Mouse (Mus musculus): ENCODE data around the gene Gck. TPM values are rescaled to one million over a fixed set of nuclear protein-coding genes. Genes with fewer than 3 reads are reported as not detected.
A peak's percentile ranks its signal among the peaks of the same experiment; 100 is the strongest.

Gene Gck
- polyA plus RNA-seq, 1 experiment from 2014 or later, result 2.8 TPM

DNA sequence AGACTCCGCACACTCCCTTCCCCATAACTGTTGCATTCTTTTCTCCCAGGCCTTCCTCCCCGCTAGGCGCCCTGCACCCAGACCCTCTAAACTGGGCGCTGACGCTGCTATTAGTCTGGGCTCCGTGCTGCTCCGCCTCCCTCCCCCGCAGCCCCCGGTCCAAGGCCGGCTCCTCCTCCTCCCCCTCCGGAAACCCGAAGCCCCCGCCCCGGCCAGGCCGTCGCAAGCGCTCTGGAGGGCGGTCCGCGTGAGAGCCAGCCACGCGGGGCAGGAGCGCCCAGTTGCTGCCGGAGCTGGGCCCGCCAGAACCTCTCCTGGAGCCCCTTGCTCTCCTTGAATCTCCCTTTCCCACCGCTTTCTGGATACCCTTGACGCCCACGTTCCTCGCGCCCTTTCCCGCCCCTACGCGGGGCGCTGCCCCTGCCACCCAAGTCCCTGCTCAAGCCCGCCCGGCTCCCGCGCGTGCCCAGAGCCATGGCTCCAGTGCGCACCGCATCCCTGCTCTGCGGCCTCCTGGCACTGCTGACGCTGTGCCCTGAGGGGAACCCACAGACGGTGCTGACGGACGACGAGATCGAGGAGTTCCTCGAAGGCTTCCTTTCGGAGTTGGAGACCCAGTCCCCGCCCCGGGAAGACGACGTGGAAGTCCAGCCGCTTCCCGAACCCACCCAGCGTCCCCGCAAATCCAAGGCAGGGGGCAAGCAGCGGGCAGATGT lies 88.0 kb downstream of the Gck start, which contains the start of gene Aebp1:
Gene Aebp1 (plus strand): TSS at position 270 of the 716 bp plus-strand sequence.
- WGBS, result 4% methylated on average over 59 of the region's 59 CpGs
- Histone ChIP-seq H3K27me3 (replicated peaks; ENCODE audit: low read depth, poor library complexity, severe bottlenecking) (peaks cover 57% of the 10 kb centered on the region), H3K4me1 (peaks cover 24% of the 10 kb centered on the region), H3K27ac (replicated peaks) (peak within 1 kb of the TSS; percentile 73), H3K36me3 (replicated peaks) (peaks cover 5% of the 10 kb centered on the region; the same call in 1 of the 2 replicates), H3K4me3 (peak within 1 kb of the TSS; percentile 60), H3K9me3 (no peaks in the 10 kb centered on the region)
- peak; percentile 75 for DNase-seq (ENCODE audit: low spot score)

DNA sequence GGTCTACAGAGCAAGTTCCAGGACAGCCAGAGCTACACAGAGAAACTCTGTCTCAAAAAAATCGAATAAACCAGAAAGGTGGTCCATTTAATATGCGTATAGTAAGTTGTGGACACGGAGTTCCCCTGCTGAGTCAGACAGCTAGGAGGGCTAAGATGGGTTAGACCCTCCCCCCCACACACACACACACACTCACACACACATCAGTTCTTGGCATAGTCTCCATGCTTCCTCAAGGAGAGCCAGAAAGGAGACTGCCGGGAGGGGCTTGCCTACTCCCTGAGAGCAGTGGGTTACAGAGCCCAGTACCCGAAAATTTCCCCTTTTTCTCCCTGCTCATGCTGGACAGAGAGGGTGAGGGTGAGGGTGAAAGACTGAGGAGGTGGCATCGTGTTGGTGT lies 89.2 kb downstream of the Gck start:
- 71% methylated on average over 6 of the region's 6 CpGs for WGBS
- 0 out of 2 replicates have a peak, but pooled peaks cover 5% of the 10 kb centered on the region for H3K36me3 ChIP-seq (replicated peaks)

DNA sequence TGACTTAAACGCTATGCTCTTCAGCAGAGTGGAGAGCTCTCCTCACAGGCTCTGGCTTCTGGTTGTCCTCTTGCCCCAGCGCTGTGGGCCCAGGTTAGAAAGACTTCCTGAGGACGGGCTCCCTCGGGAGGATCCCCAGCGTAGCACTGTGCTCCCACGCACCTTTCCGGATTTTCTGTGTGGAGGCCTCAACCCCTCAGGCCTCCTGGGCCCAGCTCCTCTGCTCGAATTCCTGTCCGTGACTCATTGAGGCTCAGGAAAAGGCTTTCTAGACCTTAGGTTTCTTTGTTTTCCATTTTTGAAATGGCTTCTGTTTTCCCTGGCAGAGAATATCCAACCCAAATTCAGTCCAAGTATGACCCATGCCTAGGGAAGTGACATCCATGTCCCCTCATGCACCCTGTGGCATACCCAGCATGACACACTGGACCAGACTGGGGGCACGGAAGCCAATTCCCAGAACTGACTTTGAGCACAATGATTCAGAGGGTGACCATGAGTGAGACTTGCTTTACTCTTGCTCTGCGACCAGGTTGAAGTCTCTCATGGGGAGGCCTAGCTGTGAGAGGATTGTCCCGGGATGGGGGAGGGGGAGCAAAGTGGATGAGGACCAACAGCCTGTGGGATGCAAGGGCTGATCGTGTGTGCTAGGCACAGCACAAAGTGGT lies 89.9 kb downstream of the Gck start:
- H3K27me3 ChIP-seq (replicated peaks; ENCODE audit: low read depth, poor library complexity, severe bottlenecking), result peaks cover 57% of the 10 kb centered on the region
- peaks cover 33% of the 10 kb centered on the region for H3K4me1 ChIP-seq
- H3K27ac ChIP-seq (replicated peaks), result no peak overlapping the region
- WGBS, result 84% methylated on average over 13 of the region's 13 CpGs
- no peak overlapping the region for H3K4me3 ChIP-seq
- no peaks in the 10 kb centered on the region for H3K9me3 ChIP-seq
- no peak for DNase-seq (ENCODE audit: low spot score)
- H3K36me3 ChIP-seq (replicated peaks), result 0 out of 2 replicates have a peak, but pooled peaks cover 4% of the 10 kb centered on the region

More for the DNA sequence above, 89.2 kb downstream of the Gck start:
- Histone ChIP-seq H3K4me1 (peaks cover 33% of the 10 kb centered on the region), H3K27ac (replicated peaks) (no peak overlapping the region), H3K4me3 (no peak overlapping the region), H3K9me3 (no peaks in the 10 kb centered on the region), H3K27me3 (replicated peaks; ENCODE audit: low read depth, poor library complexity, severe bottlenecking) (peaks cover 57% of the 10 kb centered on the region)
- DNase-seq (ENCODE audit: low spot score), result no peak

DNA sequence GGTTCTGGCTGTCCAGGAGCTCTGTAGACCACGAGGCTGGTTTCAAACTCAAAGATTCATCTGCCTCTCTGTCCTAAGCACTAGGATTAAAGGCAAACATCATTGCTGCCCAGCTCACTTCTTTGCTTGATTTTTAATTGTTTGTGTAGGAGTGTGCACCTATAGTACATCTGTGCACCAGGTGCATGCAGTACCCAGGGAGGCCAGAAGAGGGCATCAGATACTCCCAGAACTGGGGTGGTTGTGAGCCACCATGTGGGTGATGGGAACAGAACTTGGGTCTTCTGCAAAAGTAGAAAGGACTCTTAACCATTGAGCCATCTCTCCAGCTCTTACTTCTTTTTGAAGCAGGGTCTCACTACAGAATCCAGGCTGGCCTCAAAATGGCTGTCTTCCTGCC lies 91.2 kb downstream of the Gck start:
- Histone ChIP-seq H3K4me1 (peaks cover 33% of the 10 kb centered on the region), H3K27me3 (replicated peaks; ENCODE audit: low read depth, poor library complexity, severe bottlenecking) (peaks cover 46% of the 10 kb centered on the region), H3K4me3 (no peak overlapping the region), H3K36me3 (replicated peaks) (no peaks in the 10 kb centered on the region), H3K9me3 (no peaks in the 10 kb centered on the region), H3K27ac (replicated peaks) (no peak overlapping the region)
- no peak for DNase-seq (ENCODE audit: low spot score)
- 80% methylated on average over 1 of the region's 1 CpGs for WGBS

DNA sequence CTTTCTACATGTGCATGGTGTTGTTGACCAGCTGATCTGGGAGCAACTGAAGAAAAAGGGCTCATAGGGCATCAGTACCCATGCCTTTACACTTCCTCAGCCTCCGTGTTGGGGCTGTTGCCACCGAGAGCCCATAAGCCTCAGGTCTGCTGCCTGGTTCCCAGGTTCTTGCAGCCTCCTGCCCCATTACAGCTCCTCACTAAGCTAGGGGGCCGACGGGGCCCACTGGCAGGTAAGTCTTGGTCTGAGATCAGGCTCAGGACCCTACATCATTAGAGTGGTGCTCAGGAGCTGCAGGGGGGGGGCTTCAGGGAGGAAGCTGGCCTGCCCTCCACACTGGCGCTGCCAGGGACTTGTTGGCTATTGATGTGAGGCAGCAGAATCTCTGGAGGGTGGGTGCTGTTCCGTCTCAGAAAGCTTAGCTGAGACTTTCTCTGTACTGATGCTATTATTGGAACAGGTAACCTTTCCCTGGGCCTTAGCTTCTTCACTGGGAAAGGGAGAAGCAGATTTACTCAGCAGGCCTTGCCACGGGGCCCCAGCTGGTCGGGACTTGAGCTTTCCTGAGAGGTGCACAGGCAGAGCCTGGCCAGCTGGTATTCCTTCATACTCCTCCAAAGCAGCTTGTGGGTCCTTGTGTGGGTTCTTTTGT lies 93.3 kb downstream of the Gck start:
- H3K27ac ChIP-seq (replicated peaks), result no peak overlapping the region
- H3K4me1 ChIP-seq, result peaks cover 21% of the 10 kb centered on the region
- H3K36me3 ChIP-seq (replicated peaks), result no peaks in the 10 kb centered on the region
- no peaks in the 10 kb centered on the region for H3K9me3 ChIP-seq
- no peak for DNase-seq (ENCODE audit: low spot score)
- 80% methylated on average over 8 of the region's 8 CpGs for WGBS
- H3K27me3 ChIP-seq (replicated peaks; ENCODE audit: low read depth, poor library complexity, severe bottlenecking), result peaks cover 25% of the 10 kb centered on the region
- H3K4me3 ChIP-seq, result no peak overlapping the region

GRCm38 (mm10) chr11:5855902-5856301 lies 94.0 kb downstream of the Gck start:
- no peaks in the 10 kb centered on the region for H3K9me3 ChIP-seq
- peak overlapping the region; percentile 51; the same call in 1 of the 2 replicates for H3K27ac ChIP-seq (replicated peaks)
- WGBS, result 42% methylated on average over 7 of the region's 7 CpGs
- peak; percentile 31 for DNase-seq (ENCODE audit: low spot score)
- H3K27me3 ChIP-seq (replicated peaks; ENCODE audit: low read depth, poor library complexity, severe bottlenecking), result peaks cover 18% of the 10 kb centered on the region
- peaks cover 14% of the 10 kb centered on the region for H3K4me1 ChIP-seq
- no peaks in the 10 kb centered on the region for H3K36me3 ChIP-seq (replicated peaks)
- no peak overlapping the region for H3K4me3 ChIP-seq

- Histone ChIP-seq H3K4me3 (no peak overlapping the region), H3K27ac (replicated peaks) (no peak overlapping the region)
Observed at GRCm38 (mm10) chr11:5855481-5855880, 94.4 kb downstream of the Gck start.

DNA sequence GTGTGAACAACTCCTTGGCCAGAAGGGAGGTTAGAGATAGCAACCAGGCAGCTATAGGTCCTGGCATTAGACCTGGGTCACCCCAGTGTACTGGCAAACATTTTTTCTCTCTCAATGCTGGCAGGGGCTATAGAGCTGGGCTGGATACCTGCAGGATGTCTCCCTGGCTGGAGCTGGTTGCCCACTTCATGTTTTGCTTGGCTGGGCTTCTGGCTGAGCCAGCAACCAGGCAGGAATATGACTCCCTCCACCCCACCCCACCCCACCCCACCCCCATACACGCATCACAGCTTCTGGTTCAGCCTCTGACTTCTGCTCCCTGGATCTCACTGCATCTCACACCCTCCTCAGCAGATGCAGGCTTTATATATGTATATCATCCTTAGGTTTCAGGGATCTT lies 97.6 kb downstream of the Gck start:
- Histone ChIP-seq H3K4me1 (peaks cover 14% of the 10 kb centered on the region), H3K4me3 (no peak overlapping the region), H3K36me3 (replicated peaks) (no peaks in the 10 kb centered on the region), H3K27me3 (replicated peaks; ENCODE audit: low read depth, poor library complexity, severe bottlenecking) (no peaks in the 10 kb centered on the region), H3K9me3 (no peaks in the 10 kb centered on the region), H3K27ac (replicated peaks) (no peak overlapping the region)
- no peak for DNase-seq (ENCODE audit: low spot score)
- 54% methylated on average over 1 of the region's 1 CpGs for WGBS

More at GRCm38 (mm10) chr11:5855481-5855880, 94.4 kb downstream of the Gck start:
- no peak for DNase-seq (ENCODE audit: low spot score)
- peaks cover 14% of the 10 kb centered on the region for H3K4me1 ChIP-seq
- no peaks in the 10 kb centered on the region for H3K36me3 ChIP-seq (replicated peaks)
- H3K9me3 ChIP-seq, result no peaks in the 10 kb centered on the region
- peaks cover 14% of the 10 kb centered on the region for H3K27me3 ChIP-seq (replicated peaks; ENCODE audit: low read depth, poor library complexity, severe bottlenecking)

DNA sequence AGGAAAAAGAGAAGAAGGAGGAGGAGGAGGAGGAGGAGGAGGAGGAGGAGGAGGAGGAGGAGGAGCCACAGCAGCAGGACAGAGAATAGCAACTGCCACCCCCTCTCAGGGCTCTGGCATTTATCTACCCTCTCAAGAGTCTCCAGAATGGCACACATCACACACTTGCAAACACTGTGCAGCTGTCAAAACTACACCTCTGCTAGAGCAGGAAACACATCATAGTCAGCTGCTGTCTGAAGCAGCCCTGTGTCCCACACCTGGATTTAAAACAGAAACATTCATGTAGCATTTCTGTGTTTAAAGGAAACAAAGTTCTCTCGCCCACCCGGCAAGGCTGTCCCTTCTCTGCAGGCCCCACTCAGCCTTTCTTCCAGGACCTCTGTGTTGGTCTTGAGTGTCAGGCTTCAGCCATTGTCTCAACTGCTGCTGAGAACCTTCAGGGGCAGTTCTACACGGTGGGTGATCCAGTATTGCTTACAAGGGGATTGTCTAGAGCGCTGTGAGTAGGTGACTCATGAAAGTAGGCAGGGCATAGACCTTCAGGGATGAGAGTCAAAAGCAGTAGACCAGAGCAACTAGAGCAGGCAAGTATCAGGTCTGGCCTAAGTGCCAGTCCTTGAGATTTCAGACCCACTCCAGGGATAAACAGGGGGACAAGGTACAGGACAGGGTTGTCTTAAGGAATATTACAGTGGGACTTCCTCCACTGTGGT lies 98.7 kb downstream of the Gck start:
- 0 out of 2 replicates have a peak overlapping the region, but pooled peaks have one; percentile 8 for H3K27ac ChIP-seq (replicated peaks)
- H3K4me3 ChIP-seq, result no peak overlapping the region
- 62% methylated on average over 4 of the region's 4 CpGs for WGBS
- no peaks in the 10 kb centered on the region for H3K9me3 ChIP-seq
- peaks cover 11% of the 10 kb centered on the region for H3K4me1 ChIP-seq
- H3K36me3 ChIP-seq (replicated peaks), result no peaks in the 10 kb centered on the region
- H3K27me3 ChIP-seq (replicated peaks; ENCODE audit: low read depth, poor library complexity, severe bottlenecking), result no peaks in the 10 kb centered on the region
- no peak for DNase-seq (ENCODE audit: low spot score)

Other genes with a start within 250 kb of the Gck start
- gene Mrps24, start 234.4 kb downstream of the Gck start, polyA plus RNA-seq (2016; fragmentation: Nextera tagmentation; extraction: Ambion mirVana), result 154 and 156 TPM in 2 replicates
- 18.0 and 19.1 TPM in 2 replicates for gene Urgcp, start 187.7 kb downstream of the Gck start, polyA plus RNA-seq (2016; fragmentation: Nextera tagmentation; extraction: Ambion mirVana)
- gene Dbnl, start 161.6 kb downstream of the Gck start, polyA plus RNA-seq (2016; fragmentation: Nextera tagmentation; extraction: Ambion mirVana), result 137 and 138 TPM in 2 replicates
- gene Pgam2, start 146.3 kb downstream of the Gck start, polyA plus RNA-seq (2016; fragmentation: Nextera tagmentation; extraction: Ambion mirVana), result 5.1 and 5.3 TPM in 2 replicates
- gene Polm, start 112.1 kb downstream of the Gck start, polyA plus RNA-seq (2016; fragmentation: Nextera tagmentation; extraction: Ambion mirVana), result 9.4 and 10.0 TPM in 2 replicates
- gene Aebp1, start 88.1 kb downstream of the Gck start, polyA plus RNA-seq (2016; fragmentation: Nextera tagmentation; extraction: Ambion mirVana), result 9.0 TPM in 2 replicates
- gene Pold2, start 71.8 kb downstream of the Gck start, polyA plus RNA-seq (2016; fragmentation: Nextera tagmentation; extraction: Ambion mirVana), result 155 and 161 TPM in 2 replicates
- gene Myl7, start 51.3 kb downstream of the Gck start, polyA plus RNA-seq (2016; fragmentation: Nextera tagmentation; extraction: Ambion mirVana), result 5.4 and 23.9 TPM in 2 replicates
- gene Ykt6, start 5.6 kb upstream of the Gck start, polyA plus RNA-seq (2016; fragmentation: Nextera tagmentation; extraction: Ambion mirVana), result 56.0 and 56.8 TPM in 2 replicates
- gene Camk2b, start 116.3 kb upstream of the Gck start, polyA plus RNA-seq (2016; fragmentation: Nextera tagmentation; extraction: Ambion mirVana), result 0.75 and 1.6 TPM in 2 replicates
- 0.20 and 0.57 TPM in 2 replicates for gene A730071L15Rik, start 249.9 kb upstream of the Gck start, polyA plus RNA-seq (2016; fragmentation: Nextera tagmentation; extraction: Ambion mirVana)

Measured in embryonic facial prominence, embryonic 10.5 days (tissue).